Mouse (Mus musculus) brain, embryonic 18.5 days (tissue): ENCODE data around the gene Srpk1.

ENCODE experiments used
- DNase-seq: peaks from one replicate; pipeline ENCODE4 v3.0.0-alpha.2; 2012; ENCODE audit warnings: low read depth, low spot score

Gene Srpk1

DNA sequence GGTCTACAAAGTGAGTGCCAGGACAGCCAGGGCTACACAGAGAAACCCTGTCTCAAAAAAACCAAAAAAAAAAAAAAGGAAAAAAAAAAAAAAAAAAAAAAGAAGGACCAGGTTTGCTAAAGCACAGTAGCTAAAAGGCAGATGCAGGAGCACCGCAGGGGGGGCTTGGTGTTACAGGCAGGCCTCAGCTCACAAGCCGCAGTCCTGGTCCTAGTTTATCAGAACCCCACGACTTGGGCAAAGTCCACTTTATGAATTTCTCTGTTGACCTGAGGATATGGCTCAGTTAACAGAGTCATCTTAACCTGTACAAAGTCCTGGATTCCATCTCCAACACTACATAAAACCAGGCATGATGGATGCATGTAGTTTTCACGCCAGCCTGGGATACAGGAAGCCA is 7.2 kb downstream of the Srpk1 start:
- DNase-seq = no peak

GRCm38 (mm10) chr17:28613096-28613495 is 9.4 kb downstream of the Srpk1 start:
- no peak for DNase-seq

GRCm38 (mm10) chr17:28612603-28613002 is 9.9 kb downstream of the Srpk1 start:
- DNase-seq = no peak

DNA sequence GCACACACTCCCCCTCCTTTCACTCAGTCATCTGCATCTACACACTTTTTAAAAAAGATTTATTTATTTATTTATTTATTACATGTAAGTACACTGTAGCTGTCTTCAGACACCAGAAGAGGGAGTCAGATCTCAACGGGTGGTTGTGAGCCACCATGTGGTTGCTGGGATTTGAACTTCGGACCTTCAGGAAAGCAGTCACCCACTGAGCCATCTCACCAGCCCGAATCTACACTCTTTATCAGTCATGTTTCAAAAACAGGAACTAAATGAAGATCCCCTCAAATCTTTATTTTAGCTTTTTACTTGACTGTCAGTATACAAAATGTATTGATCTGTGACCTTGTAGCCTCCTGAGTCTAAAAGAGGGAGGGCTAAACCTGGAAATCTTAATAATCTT is 13.0 kb downstream of the Srpk1 start:
- DNase-seq = no peak

DNA sequence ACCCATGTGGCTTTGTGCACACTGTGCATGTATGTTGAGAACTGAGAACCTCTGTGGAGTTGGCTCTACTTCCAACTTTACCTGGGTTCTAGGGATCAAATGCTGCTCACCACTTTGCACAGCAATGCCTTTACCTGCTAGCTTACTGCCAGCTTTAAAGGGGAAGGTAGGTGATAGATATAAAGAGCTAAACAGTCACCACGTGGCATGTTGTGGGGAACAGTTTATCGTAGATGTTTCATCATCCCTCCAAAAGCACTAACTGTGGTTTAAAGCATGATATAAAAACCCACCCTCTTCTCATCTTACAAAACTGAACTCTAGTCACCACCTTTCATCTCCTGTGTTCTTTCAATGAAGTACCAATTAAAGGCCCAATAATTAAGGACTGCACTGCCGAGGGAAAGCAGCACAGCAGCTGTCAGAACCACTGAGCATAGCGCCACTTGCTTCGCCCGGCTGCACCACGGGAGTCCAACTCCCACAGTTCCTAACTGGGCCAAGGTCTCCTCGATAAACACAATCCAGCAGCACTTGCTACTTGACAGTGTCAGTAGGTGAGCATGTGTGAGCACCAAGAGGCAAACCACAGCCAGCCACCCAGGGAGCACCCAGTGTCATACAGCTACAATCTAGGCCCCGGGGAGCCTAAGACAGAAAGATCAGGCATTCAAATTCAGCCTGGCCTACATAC is 20.8 kb downstream of the Srpk1 start:
- no peak for DNase-seq

DNA sequence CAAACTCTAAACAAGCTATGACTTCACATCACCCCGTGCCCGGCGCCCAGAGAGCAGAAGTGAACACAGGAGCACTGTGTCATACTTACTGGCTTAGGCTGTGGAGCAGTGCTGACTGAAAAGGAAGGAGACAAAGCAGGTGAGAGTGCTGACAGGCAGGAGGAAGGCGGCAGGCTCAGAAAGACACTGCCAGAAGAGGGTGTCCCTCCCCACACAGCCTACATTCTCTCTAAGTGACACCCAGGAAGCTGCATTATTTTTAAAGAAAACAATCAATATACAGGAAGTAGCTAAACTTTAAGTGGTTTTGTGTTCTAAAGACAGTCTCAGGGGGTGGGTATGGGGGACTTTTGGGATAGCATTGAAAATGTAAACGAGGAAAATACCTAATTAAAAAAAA is 21.7 kb downstream of the Srpk1 start:
- no peak for DNase-seq

DNA sequence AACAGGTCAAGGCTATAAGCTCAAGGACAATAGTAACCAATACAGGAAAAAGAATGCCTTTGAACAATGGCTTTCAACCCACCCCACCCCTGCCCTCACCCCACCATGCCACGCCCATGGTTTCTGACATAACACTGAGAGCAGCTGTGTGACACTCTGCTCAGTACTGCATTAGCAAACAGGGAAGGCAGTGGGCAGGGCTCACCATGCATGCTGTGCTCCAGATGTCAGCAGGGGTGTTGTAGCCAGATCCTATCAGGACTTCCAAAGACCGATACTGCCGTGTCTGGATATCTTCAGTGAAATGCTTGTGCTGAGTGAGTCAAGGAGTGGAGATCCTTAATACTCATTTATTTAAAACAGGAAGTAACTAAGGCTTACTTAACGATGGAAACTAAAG is 28.5 kb downstream of the Srpk1 start:
- no peak for DNase-seq

DNA sequence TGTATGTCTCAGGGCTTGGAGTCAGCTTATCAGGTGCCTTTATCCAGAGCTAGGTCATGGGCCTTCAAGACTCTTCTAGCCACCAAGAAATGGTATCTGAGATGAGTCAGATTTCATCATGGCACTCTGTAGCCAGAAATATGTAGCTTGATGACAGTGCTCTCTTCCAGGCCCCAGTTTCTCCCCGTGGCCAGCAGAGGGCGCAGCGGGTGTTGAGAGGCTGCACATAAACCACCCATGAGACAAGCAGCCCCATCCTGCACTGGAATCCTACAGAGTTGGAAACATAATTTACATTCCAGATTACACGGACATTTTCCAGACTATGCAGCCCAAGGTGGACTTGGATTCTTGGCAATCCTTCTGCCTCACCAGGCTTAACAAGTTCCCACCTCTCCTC is 29.5 kb downstream of the Srpk1 start:
- peak; percentile 18 for DNase-seq

DNA sequence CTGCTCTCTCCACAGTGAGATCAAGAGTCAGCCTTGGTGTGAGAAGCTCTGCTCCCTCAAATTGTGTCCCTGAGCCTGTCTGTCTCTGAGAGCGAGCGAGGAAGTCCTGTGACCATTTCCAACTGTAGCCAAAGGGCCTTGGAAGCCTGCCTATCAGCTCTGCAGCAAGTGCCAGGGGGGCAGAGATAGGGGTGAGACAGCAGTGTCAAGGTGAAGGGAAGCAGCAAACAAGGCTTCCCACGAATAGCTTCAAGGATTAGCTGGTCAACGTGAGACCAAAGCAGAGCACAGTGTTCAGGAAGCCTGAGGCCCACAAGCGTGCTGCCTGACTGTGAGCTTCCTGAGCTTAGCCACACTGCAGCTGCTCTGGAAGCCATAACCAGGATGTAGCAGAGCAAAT is 31.0 kb downstream of the Srpk1 start:
- DNase-seq = no peak

DNA sequence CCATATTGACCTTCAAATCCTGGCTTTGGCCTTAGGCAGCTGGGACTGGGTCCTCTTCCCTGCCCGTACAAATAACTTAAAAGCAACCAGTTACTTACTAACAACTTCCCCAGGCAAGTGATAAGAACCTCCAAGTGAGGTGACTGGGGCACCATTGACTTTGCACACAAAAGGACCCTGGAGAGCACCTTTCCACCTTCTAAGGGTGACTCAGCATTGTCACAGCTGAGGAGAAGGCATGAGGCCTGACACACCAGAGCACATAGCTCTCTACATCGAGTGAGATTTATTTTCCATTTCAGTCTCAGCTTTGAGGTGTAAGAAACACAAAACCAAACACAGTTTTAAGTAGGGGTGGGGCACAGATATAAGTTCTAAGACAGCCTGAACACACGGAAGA is 31.9 kb downstream of the Srpk1 start:
- no peak for DNase-seq

DNA sequence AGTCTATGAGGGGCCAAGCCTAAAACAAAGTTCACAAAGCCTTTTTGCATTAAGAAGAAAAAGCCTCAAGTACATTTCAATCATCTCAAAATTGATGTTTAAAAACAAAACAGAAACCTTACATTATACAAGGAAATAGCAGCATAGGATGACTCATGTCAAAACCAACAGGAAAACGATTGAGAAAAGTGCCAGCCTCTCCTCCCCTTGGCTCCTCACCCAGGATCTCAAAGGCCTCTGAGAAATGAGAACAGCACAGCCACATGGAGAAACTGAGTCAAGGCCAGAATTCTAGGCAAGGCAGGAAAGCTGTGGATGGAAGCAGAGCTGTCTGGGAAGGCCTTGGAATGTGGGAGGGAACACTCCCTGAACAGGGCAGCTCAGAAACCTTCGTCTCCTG is 33.9 kb downstream of the Srpk1 start:
- no peak for DNase-seq

DNA sequence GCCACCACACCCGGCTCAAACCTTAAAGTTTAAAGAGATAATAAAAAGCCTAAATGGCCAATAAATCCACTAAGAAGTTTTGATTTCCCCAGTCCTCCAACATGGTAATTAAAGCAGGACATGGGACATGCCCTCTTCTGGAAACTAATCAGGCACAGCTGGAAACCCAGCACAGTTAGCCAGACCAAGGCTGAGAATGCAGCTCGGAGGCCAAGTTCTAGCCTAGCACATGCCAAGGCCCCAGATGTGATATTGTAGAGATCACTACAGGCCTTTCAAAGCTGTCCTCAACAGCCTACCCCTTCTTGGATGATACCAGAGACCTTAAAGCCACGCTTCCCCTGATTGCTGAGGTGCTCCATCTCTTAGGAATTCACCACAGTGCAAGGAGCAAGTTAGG is 36.0 kb downstream of the Srpk1 start:
- no peak for DNase-seq

DNA sequence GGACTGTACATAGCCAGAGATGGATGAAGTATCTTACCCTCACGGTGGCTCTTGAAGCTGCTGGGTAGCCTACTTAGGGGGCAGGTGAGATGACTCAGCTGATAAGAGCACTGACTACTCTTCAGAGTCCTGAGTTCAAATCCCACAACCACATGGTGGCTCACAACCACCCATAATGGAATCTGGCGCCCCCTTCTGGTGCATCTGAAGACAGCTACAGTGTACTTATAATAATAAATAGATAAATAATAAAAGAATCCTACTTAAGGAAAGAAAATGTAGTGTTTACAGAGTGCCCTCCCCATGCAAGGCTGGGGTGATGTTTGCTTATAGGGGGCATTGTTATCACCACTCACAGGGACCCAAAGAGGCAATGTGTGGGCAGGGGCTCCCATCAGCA is 41.5 kb downstream of the Srpk1 start:
- no peak for DNase-seq

GRCm38 (mm10) chr17:28580396-28580795 is 42.1 kb downstream of the Srpk1 start:
- DNase-seq = no peak

DNA sequence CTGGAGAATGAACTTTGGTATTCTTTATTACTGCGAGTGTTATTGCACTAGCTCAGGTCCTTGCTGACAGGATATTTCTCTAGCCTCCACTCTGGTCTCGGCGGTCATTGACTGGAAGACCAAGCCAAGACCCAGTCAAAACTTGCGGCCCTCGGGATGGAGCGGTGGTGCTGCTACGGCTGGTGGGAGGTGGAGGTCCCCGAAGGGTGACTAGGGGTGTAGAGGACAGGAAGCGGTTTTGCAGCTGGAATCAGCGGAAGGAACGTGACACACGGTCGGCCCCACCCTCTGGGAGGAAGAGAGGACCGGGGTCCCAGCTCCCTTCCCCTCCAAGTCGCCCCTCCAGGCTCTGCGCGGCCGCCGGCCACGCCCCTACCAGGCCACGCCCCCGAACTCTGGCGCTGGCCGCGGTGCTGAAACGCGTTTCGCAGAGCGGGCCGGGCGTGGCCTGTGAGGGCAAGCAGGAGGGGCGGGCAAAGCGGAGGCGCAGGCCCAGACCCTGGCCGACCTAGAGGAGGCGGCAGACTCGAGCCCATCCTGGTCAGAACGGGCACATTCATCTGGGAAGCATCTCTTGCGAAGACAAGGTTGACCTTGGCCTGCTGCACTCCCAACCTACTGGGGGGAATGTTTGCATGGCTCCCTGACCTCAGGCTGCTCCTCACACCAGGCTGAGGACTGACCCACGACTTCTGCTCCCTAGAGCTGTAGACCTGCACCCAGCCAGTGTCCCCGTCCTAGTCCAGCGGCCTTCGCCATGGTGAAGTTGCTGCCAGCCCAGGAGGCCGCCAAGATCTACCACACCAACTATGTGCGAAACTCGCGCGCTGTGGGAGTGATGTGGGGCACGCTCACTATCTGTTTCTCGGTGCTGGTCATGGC is 47.0 kb downstream of the Srpk1 start, which contains the start of gene Lhfpl5:
Gene Lhfpl5 (plus strand): TSS at position 398 of the 882 bp plus-strand sequence.
- peak; percentile 10 for DNase-seq

DNA sequence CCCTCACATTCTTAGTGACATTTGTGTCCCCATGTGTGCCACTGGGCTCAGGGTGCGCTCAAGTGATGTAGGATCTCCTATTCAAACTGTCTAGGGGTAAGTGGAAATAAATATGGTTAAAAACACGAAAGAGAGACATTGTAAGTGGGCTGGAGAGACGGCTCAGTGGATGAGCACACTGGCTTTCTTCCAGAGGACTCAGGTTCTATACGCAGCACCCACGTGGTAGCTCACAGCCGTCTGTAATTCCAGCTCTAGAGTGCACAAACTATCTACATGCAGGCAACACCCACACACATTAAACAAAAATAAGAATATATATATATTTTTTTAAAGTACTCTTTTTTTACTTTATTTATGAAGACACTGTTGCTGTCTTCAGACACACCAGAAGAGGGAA is 49.6 kb downstream of the Srpk1 start:
- DNase-seq = no peak

- no peak for DNase-seq
Measured at GRCm38 (mm10) chr17:28572521-28572920, 50.0 kb downstream of the Srpk1 start.

GRCm38 (mm10) chr17:28571868-28572267 is 50.6 kb downstream of the Srpk1 start:
- DNase-seq = no peak

GRCm38 (mm10) chr17:28567541-28567940 is 55.0 kb downstream of the Srpk1 start:
- no peak for DNase-seq

DNA sequence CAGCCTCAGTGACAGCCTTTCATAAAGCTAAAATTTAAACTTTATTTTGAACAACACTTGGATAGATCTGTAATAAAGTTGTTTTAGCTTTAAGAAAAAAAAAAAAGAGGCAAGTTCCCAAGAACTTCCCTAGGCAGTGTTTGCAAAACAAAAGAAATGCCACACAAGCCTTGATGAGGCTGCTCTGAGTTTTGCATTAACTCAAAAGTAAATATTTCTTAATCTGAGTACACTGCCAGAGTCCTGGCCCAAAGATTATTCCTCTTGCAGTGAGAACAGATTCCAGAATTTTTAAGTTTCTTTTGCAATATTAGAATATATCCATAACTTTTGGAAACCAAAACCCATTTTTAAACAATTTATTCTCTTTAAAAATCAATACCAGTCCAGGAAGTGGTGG is 57.3 kb downstream of the Srpk1 start:
- no peak for DNase-seq

GRCm38 (mm10) chr17:28561613-28562012 is 60.9 kb downstream of the Srpk1 start:
- no peak for DNase-seq

- DNase-seq = no peak
Measured at GRCm38 (mm10) chr17:28560598-28560997, 61.9 kb downstream of the Srpk1 start, which contains the start of gene Clps. Clps (minus strand) TSS chr17:28560766.

GRCm38 (mm10) chr17:28557772-28558171 is 64.7 kb downstream of the Srpk1 start:
- DNase-seq = no peak
